Mouse (Mus musculus) urinary bladder, postnatal 36 days (tissue): ENCODE results near the gene Psmc5.

ENCODE experiments used
- DNase-seq, 2 experiments: peaks; one replicate each; pipeline ENCODE4 v3.0.0; 2022; ENCODE audit warnings: low spot score in 2 of 2, mixed read lengths in 1 of 2

The Psmc5 gene

DNA sequence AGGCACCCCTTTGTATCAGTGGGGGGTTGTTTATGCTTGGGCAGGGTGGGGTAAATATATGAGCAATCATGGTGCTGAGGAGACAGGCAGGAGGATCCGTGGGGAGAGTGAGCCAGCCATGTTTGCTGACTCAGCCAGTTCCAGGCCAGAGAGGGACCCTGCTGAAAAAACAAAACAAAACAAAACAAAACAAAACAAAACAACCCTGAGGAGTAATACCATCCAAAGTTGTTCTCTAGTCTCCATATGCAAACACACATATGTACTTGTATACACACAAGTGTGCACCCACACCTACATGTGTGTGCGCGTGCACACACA, 50.1 kb downstream of the Psmc5 start:
- DNase-seq = no peak

DNA sequence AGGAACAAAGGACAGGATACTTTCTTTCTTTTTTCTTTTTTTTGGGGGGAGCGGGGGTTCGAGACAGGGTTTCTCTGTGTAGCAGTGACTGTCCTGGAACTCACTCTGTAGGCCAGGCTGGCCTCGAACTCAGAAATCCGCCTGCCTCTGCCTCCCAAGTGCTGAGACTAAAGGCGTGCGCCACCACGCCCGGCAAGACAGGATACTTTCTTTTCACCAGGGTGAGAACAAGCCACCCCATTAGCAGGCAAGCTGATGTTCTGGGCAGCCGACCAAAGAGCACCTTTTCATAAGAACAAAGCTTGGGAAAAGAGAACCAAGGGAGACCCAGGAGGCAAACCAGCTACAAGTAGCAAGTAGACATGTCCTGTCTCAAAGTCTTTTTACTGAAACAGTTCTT, 50.8 kb downstream of the Psmc5 start:
- DNase-seq = no peak

DNA sequence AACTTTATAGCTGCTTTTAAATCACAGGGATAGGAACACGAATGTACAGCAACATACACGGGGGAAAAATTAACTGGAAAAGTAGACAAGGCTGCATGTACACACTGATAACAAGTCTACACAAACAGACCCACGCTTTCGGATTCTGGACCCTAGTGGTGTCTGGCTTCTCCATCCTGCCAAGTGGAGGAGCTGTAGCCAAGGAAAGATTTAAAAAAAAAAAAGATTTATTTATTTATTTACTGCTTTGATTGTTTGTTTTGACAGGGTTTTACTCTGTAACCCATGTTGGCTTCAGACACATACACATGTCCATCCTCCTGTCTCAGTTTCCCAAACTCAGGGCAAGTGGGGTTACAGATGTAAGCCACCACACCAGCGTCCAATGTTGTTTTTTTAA, 51.5 kb downstream of the Psmc5 start:
- DNase-seq = no peak

DNA sequence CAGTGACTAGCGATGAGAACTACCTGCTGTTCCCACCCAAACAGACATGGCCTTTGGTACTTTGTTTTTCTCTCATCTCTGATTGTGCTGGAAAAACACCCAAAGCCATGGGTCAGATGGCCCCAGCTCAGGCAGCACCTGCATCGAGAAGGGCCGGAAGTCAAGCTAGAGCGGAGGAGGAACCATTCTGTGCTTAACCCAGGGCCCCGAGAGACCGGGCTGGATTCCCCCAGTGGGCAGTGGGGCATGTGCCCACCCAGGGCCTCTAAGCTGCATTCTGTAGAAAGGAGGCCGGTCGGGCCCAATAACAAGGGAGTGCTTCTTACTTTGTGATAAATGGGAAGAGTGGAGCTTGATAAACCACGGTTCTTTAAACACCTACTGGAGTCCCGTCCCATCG, 52.2 kb downstream of the Psmc5 start:
- no peak for DNase-seq

DNA sequence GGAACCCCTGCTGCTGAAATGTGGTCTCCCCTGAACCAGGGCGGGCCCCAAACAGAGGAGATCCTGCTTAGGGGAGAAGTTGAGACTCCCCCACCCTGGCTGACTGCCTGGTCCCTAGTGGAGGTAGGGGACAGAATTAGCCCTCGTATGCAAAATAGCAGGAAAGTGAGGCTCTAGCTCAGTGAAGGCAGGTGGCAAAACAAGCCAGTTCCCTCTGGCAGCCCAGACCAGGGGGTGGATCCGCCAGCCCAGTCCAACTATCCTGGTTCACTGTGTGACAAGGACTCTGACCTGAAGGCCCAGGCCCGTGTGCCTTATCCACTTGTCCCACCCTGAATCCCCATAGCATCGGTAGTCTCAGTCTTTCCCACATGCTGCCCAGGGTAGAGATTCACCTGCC, 54.2 kb downstream of the Psmc5 start:
- DNase-seq = no peak
